Mouse (Mus musculus) CH12F3 (cell line): ENCODE measurements around the gene BC030867.
"Not testable (repeated sequence)": the region's sequence is repeated elsewhere in the genome, so short reads cannot be mapped to it uniquely, and the experiment has no call there.

Source experiments
- in situ Hi-C: fragments of 300-500 bp; cut with MboI; formaldehyde crosslinking; loops from 2 replicates; pipeline ENCODE4 v1.14.3; 2020; ENCODE audit warnings: low sequenced_read_pairs

The BC030867 gene

GRCm38 (mm10) chr11:102249351-102250090 lies 839 bp downstream of the BC030867 start:
- in situ Hi-C loops, result no loop called here

GRCm38 (mm10) chr11:102257514-102257913 lies 8.8 kb downstream of the BC030867 start:
- in situ Hi-C loops, result no loop called here

- in situ Hi-C loops, result no loop called here
These were observed 9.4 kb downstream of the BC030867 start for GRCm38 (mm10) chr11:102258095-102258494.

- in situ Hi-C loops, result no loop called here
These were observed 9.8 kb downstream of the BC030867 start for GRCm38 (mm10) chr11:102258521-102258920.

- in situ Hi-C loops, result no loop called here
These were observed 14.5 kb downstream of the BC030867 start for GRCm38 (mm10) chr11:102263211-102263610.

DNA sequence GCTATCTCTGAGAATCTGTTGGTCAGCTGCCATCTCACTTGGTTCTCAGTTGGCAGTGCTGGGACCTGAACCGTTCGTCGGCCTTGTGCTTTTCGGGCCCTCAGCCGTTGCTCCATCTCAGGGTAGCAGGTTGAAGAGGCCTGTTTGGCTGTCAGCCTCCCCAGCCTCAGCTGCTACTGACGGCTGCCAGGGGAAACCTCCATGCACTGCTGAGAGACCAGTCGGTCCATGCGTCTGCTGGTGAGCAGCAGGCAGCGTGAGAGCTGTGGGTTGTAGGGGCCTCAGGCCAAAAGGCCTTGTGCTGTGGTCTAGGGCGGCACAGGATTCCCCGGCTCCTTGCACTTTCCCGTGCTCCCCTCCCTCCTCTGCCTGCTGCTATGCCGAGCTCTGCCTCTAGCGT lies 17.1 kb downstream of the BC030867 start:
- in situ Hi-C loops, result no loop called here

DNA sequence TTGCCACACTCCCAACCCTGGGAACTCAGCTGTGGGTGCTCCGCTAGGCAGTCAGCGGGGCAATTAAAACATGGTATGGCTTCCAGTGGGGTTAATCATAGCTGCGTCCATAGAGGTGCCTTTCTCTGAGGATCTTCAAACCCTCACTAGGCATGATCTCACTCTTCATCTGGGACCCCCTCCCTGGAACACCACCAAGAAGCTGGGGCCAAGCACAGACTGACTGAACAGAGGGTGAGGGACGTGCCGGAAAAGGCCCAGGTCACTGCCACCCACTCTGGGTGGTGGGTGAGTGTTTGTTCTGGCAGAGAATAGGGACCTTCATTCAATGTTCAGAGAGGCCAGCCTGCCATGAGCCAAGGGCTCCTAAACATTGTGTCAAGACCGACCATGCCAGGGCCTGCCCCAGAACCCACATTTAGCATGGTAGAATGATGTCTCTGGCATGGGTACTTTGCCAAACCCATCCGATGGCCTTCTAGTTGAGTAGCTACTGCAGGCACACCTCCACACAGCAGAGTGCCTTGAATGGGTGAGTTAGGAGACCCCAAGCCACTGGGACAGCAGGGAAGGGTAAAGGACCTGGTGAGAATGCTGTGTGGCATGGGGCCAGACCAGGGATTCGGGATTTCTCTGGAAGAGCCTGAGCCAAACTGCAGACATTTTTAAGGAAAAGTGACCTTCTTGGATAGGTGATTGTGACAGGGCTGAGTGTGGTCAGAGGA lies 18.1 kb downstream of the BC030867 start:
- in situ Hi-C loops, result no loop called here

DNA sequence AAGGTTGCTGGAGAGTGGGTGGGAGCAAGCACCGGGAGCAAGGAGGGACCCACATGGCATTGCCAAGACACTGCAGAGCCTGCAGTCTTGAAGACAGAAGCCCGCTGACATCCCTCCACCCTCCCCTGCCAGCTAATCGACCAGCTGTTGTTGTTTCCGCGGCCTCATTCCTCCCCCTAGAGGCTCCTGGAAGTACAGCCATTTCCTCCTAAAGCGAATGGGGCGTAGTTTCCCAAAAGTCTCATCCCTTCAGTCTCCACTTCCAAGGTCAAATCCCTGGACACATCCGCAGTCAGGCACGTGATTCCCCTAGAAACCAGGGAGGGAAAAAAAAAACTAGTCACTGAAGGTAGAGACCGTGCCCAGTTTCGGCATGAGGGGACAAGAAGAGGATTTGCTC lies 18.8 kb downstream of the BC030867 start:
- in situ Hi-C loops, result no loop called here

DNA sequence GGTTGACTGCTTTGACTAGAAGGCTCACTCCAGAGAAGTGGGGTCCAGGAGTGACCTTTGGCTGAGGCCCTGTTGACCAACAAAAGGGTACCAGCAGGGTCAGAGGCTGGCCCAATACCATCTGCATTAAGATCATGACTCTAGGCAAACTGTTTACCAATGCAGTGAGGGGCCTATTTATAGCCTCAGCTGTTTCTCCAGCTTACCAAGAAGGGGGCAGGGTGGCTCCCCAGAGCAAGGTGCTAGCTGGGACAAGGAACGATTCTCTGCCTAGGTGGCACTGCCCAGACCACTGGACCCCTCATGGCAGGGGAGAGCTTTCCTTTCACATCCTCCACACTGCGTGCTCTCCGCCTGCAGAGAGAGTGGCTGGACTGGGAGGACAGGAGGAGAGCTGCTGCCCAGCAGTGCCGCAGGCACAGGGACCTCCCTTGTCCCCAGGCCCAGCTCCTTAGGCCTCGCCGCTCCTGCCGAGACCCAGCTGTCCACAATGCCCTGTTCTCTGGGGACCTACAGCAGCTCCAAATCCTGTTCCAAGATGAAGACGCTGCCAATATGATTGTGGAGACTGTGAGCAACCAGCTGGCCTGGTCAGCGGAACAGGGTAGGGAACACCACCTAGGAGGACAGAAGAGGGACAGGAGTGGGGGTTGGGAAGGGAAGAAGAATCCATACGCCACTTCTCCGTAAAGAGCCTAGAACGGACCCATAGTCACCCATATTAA lies 20.0 kb downstream of the BC030867 start, which contains the start of gene Asb16:
Gene Asb16, plus strand, starts transcription at position 224 of the 725 bp plus-strand sequence.
- in situ Hi-C loops, result no loop called here

DNA sequence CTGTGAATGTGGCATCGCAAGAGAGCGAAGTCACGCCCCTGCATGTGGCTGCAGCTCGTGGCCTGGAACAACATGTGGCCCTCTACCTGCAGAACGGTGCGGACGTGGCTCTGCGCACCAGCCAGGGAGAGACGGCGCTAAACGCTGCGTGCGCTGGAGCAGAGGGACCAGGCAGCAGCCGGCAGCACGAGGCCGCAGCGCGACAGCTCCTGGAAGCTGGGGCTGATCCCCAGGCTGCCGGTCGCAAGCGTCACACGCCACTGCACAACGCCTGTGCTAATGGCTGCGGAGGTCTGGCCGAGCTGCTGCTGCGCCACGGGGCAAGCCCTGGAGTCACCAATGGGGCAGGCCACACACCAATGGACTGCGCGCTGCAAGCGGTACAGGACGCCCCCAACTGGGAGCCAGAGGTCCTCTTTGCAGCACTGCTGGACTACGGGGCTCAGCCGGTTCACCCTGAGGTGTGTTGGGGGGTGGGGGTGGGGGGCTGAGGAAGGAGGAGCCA lies 27.8 kb downstream of the BC030867 start:
- in situ Hi-C loops, result no loop called here

DNA sequence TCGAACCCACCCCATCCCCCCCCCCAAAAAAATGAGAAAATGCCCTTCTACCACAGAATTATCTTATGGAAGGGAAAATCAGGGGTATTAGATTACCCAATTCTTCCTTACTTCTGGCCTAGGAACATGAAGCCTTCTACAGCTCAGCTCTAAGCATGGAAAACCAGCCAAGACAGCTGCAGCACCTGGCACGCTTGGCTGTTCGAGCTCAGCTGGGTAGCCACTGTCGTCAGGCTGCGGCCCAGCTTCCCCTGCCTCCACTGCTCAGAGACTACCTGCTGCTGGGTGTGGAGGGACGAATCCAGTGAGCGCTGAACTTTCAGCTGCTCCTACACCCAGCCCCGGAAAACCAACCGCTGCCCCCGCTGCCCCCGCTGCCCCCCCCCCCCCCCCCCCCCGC lies 29.1 kb downstream of the BC030867 start:
- in situ Hi-C loops, result no loop called here

- in situ Hi-C loops, result no loop called here
These were observed 30.9 kb downstream of the BC030867 start for GRCm38 (mm10) chr11:102279595-102279994.

DNA sequence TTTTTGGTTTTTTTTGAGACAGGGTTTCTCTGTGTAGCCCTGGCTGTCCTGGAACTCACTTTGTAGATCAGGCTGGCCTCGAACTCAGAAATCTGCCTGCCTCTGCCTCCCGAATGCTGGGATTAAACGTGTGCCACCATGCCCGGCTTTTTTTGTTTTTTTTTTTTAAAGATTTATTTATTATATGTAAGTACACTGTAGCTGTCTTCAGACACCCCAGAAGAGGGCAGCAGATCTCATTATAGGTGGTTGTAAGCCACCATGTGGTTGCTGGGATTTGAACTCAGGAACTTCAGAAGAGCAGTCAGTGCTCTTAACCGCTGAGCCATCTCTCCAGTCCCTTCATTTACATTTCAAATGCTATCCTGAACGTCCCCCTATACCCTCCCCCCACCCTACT lies 31.6 kb downstream of the BC030867 start:
- in situ Hi-C loops, result not testable (repeated sequence)

- in situ Hi-C loops, result no loop called here
These were observed 35.2 kb downstream of the BC030867 start for GRCm38 (mm10) chr11:102283922-102284321.

DNA sequence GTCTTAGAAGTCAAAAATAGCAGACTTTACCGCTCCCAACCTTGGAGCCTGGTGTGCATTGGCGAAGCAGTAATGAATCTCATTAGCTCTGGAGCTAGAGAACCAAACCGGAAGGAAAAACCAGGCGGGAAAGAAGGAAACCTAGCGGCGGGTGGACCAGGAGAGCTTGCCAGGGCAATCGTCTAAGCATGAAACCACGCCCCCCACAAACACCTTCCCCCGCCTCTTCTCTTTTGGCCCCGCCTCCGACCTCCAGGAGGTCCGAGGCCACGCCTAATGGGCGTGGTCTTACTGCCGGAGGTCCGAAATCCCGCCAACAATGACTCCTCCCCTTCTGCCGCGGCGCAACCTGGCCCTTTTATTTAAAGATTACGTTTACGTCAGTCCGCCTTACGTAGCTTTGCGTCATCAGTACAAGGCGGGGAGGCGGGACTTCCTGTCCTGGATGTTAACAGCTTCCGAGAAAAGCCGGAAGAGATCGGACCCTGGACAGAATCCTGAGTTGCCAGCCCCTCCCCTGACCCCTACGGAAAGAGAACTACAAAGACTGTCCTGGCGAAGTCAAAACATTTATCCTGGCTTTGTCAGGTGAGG lies 35.9 kb downstream of the BC030867 start, which contains the start of gene Tmub2:
Gene Tmub2, plus strand, starts transcription at position 431 of the 594 bp plus-strand sequence.
- in situ Hi-C loops, result no loop called here

DNA sequence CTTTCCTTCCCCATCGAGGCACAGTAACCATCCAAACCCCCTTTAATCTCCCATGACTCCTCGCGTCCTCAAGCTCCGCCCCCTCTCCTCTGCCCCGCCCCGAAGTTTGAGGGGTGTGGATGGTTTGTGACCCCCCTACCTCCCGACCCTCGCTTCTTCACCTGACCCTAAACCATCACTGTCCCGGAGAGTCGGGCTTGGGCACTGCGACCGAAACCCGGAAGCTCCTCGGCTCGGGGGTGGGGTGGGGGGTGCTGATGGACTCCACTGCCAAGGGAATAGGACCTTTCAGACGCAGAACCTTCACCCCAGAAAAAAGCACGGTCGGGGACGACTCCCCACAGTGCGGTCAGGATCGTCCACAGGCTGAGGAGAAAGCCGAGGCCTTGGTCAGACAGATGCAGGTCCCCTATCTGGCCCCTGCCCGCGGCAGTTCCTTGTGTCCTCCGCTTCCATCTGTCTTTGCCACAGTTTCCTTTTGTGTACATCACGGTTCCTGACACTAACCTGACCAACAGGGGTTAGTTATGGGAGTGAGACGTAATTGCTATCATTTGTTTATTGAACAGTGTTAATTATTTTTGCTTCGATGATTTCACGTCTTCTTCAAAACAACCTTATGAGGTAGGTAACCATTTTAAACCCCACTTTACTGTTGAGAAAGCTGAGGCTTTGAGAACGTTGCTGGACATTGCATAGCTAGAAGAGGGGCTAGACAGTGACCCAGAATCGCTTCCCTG lies 36.6 kb downstream of the BC030867 start:
- in situ Hi-C loops, result no loop called here

DNA sequence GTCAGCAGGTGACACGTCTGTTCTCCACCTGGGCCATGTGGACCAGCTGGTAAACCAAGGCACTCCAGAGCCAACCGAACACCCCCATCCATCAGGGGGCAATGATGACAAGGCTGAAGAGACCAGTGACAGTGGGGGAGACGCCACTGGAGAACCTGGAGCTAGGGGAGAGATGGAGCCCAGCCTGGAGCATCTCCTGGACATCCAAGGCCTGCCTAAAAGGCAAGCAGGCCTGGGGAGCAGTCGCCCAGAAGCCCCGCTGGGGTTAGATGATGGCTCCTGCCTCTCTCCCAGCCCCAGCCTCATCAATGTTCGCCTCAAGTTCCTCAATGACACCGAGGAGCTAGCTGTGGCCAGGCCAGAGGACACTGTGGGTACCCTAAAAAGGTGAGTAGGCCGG lies 38.8 kb downstream of the BC030867 start:
- in situ Hi-C loops, result no loop called here

GRCm38 (mm10) chr11:102288027-102288804 lies 39.5 kb downstream of the BC030867 start:
- in situ Hi-C loops, result no loop called here

GRCm38 (mm10) chr11:102288913-102289312 lies 40.2 kb downstream of the BC030867 start:
- in situ Hi-C loops, result no loop called here
